ENCODE assay signal across 10 mouse cellular contexts in the genomic region with DNA sequence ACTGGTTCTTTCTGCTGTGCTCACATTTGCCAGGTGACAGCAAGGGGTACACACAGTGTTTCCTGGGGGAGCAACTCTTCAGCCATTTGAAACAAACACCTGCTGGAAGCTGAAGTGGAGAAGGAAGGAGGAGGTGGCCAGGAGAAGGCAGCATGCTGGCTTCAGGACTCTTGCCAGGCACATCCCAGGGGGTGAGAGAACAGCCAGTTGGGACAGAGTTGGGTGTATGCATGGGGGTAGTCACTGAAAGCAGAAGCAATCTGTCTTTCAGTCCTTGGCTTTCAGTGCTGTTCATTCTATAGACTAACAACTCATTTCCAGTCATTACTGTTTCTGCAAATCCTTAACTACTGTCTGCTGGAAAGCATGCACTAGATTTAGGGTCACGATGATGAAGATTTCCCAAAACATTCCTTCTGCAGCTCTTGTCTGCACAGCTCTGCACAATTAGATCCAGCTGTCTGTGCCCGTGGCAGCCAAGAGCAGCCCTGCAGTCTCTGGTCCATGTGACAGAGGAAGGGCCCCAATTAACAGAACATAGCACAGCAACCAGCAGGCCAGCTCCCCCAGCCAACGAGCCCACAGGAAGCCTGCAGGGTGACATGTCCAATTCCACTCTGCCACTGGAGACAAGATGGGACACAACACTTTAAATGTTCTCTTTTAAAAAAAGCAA.
DNase-seq lines count a peak whose midpoint lies in the region; ATAC-seq lines count a peak whose summit lies in the region.
"Had no signal": no experiment of that assay in that cellular context is flagged by ENCODE, and none has a peak within 500 bp of the region (broad histone marks: within the 10 kb centered on the region; RNA-seq: fewer than 3 reads in every experiment).

No protein-coding gene starts in this region.

- ATAC-seq in megakaryocyte, adult 5-6 weeks (ENCODE audit: poor library complexity, severe bottlenecking) = no peak

- peak overlapping the region; percentile 40 for H3K4me3 ChIP-seq in megakaryocyte, embryonic 14.5 days (replicated peaks)

- peaks cover 2% of the 10 kb centered on the region for H3K36me3 ChIP-seq in megakaryocyte, embryonic 14.5 days (replicated peaks; ENCODE audit: low read length)

- peak; percentile 46 for DNase-seq in embryo, embryonic 11 days
- no peak for DNase-seq in embryo, embryonic 10 days (ENCODE audit: low spot score)
- DNase-seq in kidney, adult 11 months = peak; percentile 35
- DNase-seq in kidney, postnatal 25 days = no peak
- peak; percentile 46 for DNase-seq in skeletal muscle tissue, adult 2 months (ENCODE audit: low read depth, low spot score)
- DNase-seq in frontal cortex, postnatal 14 days (ENCODE audit: low spot score in 2 of 2) = no peak
- DNase-seq: lung, adult 18-20 months; thymus, postnatal 25 days had no signal

- no peaks in the 10 kb centered on the region for H3K27me3 ChIP-seq in megakaryocyte, embryonic 14.5 days (replicated peaks)

- peaks cover 10% of the 10 kb centered on the region for H3K9me3 ChIP-seq in megakaryocyte, embryonic 14.5 days

- peaks cover 75% of the 10 kb centered on the region for H3K4me1 ChIP-seq in megakaryocyte, embryonic 14.5 days

Comparison
In these comparisons a context has a peak if more than half of its experiments do, and no peak if none do; other contexts are left out.
1. DNase-seq: peak in embryo, embryonic 11 days (single experiment), kidney, adult 11 months (single experiment) and skeletal muscle tissue, adult 2 months (single experiment); none in embryo, embryonic 10 days (single experiment), kidney, postnatal 25 days (0 of 2) and frontal cortex, postnatal 14 days (0 of 2).